Mouse (Mus musculus): ENCODE measurements around the gene Pafah1b2. TPM values are rescaled to one million over a fixed set of nuclear protein-coding genes. Genes with fewer than 3 reads are reported as not detected.

The Pafah1b2 gene
- total RNA-seq, 4 experiments from 2014 or later = 206 to 233 (median 217) TPM

- no peak for DNase-seq (ENCODE audit: low spot score in 2 of 2)
Observed at GRCm38 (mm10) chr9:46026058-46026849, 13.8 kb upstream of the Pafah1b2 start.

GRCm38 (mm10) chr9:46023591-46023990 lies 11.1 kb upstream of the Pafah1b2 start:
- DNase-seq (ENCODE audit: low spot score in 2 of 2) = no peak

DNA sequence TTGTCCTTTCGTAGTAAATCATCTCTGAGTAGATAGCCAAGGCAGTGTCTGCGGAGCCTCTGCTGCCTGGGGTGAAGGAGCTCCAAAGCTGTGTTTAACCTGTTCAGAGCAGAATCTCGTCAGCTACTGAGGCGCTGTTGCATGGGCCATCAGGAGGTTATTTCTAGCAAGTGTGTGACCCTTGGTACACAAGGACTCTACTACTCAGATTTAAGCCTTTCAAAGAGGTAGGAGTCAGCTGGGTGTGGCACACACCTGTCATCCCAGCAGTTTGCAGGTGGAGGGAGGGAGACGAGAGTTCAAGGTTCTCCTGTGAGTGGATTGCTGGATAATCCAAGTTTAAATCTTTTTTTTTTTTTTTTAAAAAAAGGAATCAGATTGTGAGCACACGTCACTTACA lies 7.5 kb upstream of the Pafah1b2 start:
- no peak for DNase-seq (ENCODE audit: low spot score in 2 of 2)

DNA sequence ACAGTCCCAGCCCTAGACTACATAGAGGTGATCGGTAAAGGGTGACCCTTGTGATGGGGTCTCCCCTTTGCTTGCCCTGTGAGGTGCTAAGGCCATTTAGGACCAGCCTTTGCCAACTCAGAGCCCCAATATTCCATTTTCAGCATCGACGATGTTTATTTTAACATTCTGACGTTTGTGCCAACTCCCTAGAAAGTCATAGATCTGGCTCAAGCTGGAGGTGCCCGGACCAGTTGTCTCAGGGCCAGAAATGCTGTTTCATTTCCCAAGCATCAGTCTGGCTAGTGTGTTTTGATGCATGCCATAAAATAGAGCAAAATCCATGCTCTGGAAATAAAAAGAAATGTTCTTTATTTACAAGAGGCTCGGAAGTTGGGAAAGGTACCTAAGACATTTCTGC lies 5.8 kb upstream of the Pafah1b2 start:
- DNase-seq (ENCODE audit: low spot score in 2 of 2) = no peak

GRCm38 (mm10) chr9:46016417-46016816 lies 3.9 kb upstream of the Pafah1b2 start:
- DNase-seq (ENCODE audit: low spot score in 2 of 2) = no peak

GRCm38 (mm10) chr9:46015831-46016230 lies 3.3 kb upstream of the Pafah1b2 start:
- no peak for DNase-seq (ENCODE audit: low spot score in 2 of 2)

DNA sequence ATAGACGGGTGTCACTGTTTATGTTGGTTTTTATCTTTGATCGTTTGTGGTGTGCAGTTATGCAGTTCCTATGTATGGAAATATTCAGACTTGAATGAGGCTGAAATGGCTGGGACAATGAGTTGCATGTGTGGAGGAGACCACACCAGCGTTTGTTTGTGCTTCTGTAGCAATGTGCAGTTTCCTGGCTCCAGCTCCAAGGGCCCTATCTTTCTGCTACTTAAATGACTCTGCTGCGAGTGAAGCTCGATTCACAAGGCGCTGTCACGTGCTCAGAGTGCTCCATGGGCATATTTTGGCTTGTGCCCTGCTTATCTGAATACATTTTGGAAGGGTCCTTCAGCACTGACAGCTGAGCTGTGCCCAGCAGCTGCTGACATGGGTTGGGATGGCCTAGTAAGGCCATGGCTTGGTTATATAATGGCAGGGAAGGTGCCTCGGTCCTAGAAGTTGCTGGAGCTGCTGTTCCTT lies 2.6 kb upstream of the Pafah1b2 start:
- DNase-seq (ENCODE audit: low spot score in 2 of 2) = peak in 1 of 2 experiments; percentile 64

- no peak for DNase-seq (ENCODE audit: low spot score in 2 of 2)
Observed at GRCm38 (mm10) chr9:46014251-46014681, 1.8 kb upstream of the Pafah1b2 start.

GRCm38 (mm10) chr9:46013616-46014015 lies 1.1 kb upstream of the Pafah1b2 start:
- DNase-seq (ENCODE audit: low spot score in 2 of 2) = no peak

- DNase-seq (ENCODE audit: low spot score in 2 of 2) = peak in 1 of 2 experiments; percentile 48
Observed at GRCm38 (mm10) chr9:46013009-46013586, 608 bp upstream of the Pafah1b2 start.

GRCm38 (mm10) chr9:46011094-46011970 lies 1.2 kb downstream of the Pafah1b2 start:
- DNase-seq (ENCODE audit: low spot score in 2 of 2) = no peak

GRCm38 (mm10) chr9:46009669-46009983 lies 2.9 kb downstream of the Pafah1b2 start:
- DNase-seq (ENCODE audit: low spot score in 2 of 2) = no peak

- no peak for DNase-seq (ENCODE audit: low spot score in 2 of 2)
Observed at GRCm38 (mm10) chr9:46008931-46009668, 3.4 kb downstream of the Pafah1b2 start.

DNA sequence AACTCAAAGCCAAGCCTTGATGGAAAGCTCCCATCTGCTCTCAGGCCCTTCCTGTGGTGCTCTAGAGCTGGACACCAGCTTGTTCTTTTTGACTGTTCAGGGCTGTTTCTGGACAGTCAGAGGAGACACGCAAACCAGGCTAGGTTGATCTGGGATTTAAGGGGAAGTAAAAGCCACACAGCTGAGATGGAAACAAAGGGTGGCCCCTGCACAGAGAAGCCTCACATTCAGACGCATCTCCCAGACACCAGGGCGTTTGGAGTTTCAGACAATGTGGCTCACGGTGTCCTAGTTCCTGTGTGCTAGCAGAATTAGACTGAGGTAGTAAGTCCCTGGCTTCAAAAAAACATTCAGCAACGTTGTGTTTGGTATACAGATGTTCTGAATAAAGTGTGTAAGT lies 6.3 kb downstream of the Pafah1b2 start:
- no peak for DNase-seq (ENCODE audit: low spot score in 2 of 2)

DNA sequence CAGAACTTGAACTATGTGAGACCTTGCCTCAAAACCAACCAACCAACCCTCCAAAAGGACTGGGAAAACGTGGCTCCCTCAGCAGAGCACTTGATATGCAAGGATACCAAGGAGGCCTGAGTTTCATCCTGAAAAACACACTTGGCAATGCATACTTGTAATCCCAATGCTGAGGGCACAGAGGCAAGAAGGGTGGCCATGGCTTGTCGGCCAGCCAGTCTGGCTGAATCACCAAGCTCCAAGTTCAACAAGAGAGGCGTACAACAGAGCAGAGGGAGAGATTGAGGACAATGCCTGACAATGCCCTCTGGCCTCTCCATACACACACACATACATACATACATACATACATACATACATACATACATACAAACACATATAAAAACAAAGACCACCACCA lies 8.0 kb downstream of the Pafah1b2 start:
- no peak for DNase-seq (ENCODE audit: low spot score in 2 of 2)

GRCm38 (mm10) chr9:46003729-46004128 lies 8.8 kb downstream of the Pafah1b2 start:
- DNase-seq (ENCODE audit: low spot score in 2 of 2) = peak; percentile 23 to 95

GRCm38 (mm10) chr9:45999009-45999408 lies 13.5 kb downstream of the Pafah1b2 start:
- DNase-seq (ENCODE audit: low spot score in 2 of 2) = no peak

DNA sequence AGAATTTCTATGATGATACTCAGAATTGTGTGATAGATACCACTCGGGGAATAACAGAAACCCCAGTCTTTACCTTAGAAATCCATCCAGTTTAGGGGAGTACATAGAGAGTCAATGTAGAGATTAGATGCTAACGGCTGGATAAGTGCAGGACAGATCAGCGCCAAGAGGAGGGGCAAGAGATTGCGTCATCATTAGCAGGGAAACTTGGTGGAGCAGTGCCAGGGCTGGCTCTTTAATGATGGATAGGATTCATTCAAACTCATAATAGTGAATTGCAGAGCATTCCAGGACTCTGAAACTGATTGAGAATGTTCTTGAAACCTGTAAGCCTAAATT lies 27.3 kb downstream of the Pafah1b2 start:
- peak in 1 of 2 experiments; percentile 32 for DNase-seq (ENCODE audit: low spot score in 2 of 2)

- DNase-seq (ENCODE audit: low spot score in 2 of 2) = peak; percentile 76 to 87
Observed at GRCm38 (mm10) chr9:45984409-45985228, 27.9 kb downstream of the Pafah1b2 start.

DNA sequence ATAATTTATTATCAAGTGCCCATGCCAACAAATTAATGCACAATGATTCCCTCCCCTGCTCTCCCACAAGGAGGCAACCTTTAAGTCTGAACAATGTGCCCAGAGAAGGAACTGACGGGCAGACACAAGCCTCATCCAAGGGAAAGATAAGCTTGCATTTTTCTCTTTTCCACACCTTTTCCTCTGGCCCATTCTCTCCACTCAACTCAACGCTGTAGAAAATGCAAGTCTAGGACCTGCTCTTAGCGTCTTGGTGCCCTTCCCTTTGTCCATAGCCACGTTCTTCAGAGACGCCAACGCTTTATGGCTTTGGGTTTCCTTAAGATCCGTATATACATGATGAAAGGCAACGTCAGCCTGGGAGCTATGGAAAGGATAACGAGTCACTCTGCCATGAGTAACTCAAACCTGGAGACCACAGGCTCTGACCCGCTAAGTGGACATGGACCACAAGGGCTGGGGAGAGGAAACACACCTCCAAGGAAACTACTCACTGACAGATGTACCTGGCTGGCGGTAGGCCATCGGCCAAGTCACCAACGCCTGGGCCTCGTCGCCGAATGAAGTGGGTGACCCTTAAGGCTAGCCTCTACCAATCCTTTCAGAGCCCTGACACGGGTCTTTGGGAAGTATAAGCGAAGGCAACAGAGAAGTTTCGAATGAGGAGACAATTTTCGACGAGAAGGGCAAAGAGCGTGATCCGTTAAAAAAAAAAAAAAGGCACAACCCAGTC lies 28.6 kb downstream of the Pafah1b2 start:
- DNase-seq (ENCODE audit: low spot score in 2 of 2) = no peak

Measured in left cerebral cortex, adult 8-10 months (tissue).